Mouse (Mus musculus): ENCODE data around the gene Tmem184b. TPM values are rescaled to one million over a fixed set of nuclear protein-coding genes. Genes with fewer than 3 reads are reported as not detected.

Tmem184b gene
- polyA plus RNA-seq, 1 experiment from 2014 or later: 55.0 TPM

DNA sequence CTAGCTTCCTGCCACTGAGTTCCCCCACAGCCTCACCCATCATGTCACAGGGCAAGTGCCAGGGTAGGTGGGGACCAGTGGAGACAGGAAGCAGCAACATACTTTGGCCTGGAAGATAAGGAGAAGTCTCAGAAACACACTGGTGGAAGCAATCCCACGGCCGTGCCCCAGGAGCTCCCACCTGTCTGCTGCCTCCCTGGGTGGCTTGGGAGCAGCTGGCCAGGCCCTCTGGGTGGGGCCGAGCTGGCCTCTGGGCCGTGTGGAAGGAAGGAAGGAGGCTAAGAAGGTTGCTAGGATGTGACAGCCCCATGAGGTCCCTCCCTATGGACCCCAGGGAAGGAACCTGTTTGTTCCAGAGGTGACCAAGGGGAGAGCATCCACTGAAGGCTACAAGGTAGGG lies 42.3 kb downstream of the Tmem184b start:
- no peak overlapping the region for H3K9ac ChIP-seq (ENCODE audit: low read depth, low read length)
- H3K27me3 ChIP-seq (ENCODE audit: control insufficient read depth, insufficient read depth, low read length): no peaks in the 10 kb centered on the region
- H3K36me3 ChIP-seq (ENCODE audit: control insufficient read depth, insufficient read depth, low read length): peaks cover 20% of the 10 kb centered on the region
- H3K9me3 ChIP-seq (replicated peaks; ENCODE audit: control insufficient read depth, low read length): no peaks in the 10 kb centered on the region
- peaks cover 52% of the 10 kb centered on the region for H3K4me1 ChIP-seq (ENCODE audit: control insufficient read depth, insufficient read depth, low read length)
- no peak overlapping the region for H3K4me3 ChIP-seq (ENCODE audit: low read depth, low read length)
- no peak for ATAC-seq (replicated peaks; ENCODE audit: insufficient number of reproducible peaks, low FRiP score, low TSS enrichment)
- WGBS (ENCODE audit: insufficient replicate concordance): 29% methylated on average over 4 of the region's 4 CpGs
- peak overlapping the region; percentile 24; the same call in 1 of the 2 replicates for H3K27ac ChIP-seq (ENCODE audit: low read depth, low read length)
- H3K4me2 ChIP-seq: no peak overlapping the region

DNA sequence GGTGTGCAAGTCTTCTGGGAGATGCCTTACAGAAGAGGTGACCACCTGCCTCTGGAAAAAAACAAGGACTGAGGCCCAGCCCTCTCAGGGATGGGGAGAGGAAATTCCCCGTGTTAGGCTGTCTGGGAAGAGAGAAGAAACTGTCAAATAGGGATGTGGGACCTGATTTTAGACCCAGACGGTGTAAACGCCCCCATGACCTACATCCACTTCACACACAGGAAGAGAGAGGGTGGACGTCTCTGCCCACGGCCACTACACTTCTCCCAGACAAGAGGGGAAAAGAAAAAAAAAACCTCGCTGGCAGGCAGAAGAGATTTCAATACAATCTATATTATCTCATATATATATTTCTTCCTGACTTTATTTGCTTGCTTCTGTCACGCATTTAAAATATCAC lies 43.0 kb downstream of the Tmem184b start:
- Histone ChIP-seq H3K27me3 (ENCODE audit: control insufficient read depth, insufficient read depth, low read length) (no peaks in the 10 kb centered on the region), H3K9me3 (replicated peaks; ENCODE audit: control insufficient read depth, low read length) (no peaks in the 10 kb centered on the region), H3K27ac (ENCODE audit: low read depth, low read length) (no peak overlapping the region), H3K4me1 (ENCODE audit: control insufficient read depth, insufficient read depth, low read length) (peaks cover 52% of the 10 kb centered on the region), H3K36me3 (ENCODE audit: control insufficient read depth, insufficient read depth, low read length) (peaks cover 15% of the 10 kb centered on the region), H3K4me2 (no peak overlapping the region), H3K4me3 (ENCODE audit: low read depth, low read length) (no peak overlapping the region), H3K9ac (ENCODE audit: low read depth, low read length) (no peak overlapping the region)
- ATAC-seq (replicated peaks; ENCODE audit: insufficient number of reproducible peaks, low FRiP score, low TSS enrichment): no peak
- 38% methylated on average over 7 of the region's 7 CpGs for WGBS (ENCODE audit: insufficient replicate concordance)

DNA sequence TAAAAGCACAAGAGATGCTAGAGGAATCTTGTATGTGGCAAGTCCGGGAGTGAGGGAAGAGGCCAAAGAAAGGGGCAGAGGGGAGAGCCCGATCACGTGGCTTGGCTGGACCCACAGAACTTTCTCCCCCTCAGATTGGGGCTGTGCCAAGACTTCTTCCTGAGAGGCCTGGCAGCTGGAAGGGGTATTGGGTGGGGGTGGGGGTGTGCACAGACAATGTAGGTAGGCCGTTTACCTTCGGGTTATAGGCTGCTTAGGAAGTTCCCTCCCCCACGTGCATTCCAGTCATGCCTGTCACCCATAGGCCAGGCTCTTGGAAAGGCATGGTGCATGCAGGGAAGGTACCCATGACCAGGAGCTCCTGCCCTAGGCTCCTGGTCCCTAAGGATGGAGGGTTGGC lies 43.4 kb downstream of the Tmem184b start:
- Histone ChIP-seq H3K4me3 (ENCODE audit: low read depth, low read length) (no peak overlapping the region), H3K27me3 (ENCODE audit: control insufficient read depth, insufficient read depth, low read length) (no peaks in the 10 kb centered on the region), H3K36me3 (ENCODE audit: control insufficient read depth, insufficient read depth, low read length) (peaks cover 12% of the 10 kb centered on the region), H3K4me2 (no peak overlapping the region; the same call in 1 of the 2 replicates), H3K27ac (ENCODE audit: low read depth, low read length) (peak overlapping the region; percentile 36; the same call in 1 of the 2 replicates), H3K9ac (ENCODE audit: low read depth, low read length) (no peak overlapping the region), H3K9me3 (replicated peaks; ENCODE audit: control insufficient read depth, low read length) (no peaks in the 10 kb centered on the region), H3K4me1 (ENCODE audit: control insufficient read depth, insufficient read depth, low read length) (peaks cover 52% of the 10 kb centered on the region)
- 24% methylated on average over 6 of the region's 6 CpGs for WGBS (ENCODE audit: insufficient replicate concordance)
- ATAC-seq (replicated peaks; ENCODE audit: insufficient number of reproducible peaks, low FRiP score, low TSS enrichment): no peak

GRCm38 (mm10) chr15:79357974-79358690 lies 45.2 kb downstream of the Tmem184b start:
- Histone ChIP-seq H3K9me3 (replicated peaks; ENCODE audit: control insufficient read depth, low read length) (no peaks in the 10 kb centered on the region), H3K4me1 (ENCODE audit: control insufficient read depth, insufficient read depth, low read length) (peaks cover 38% of the 10 kb centered on the region), H3K27ac (ENCODE audit: low read depth, low read length) (peak overlapping the region; percentile 66; the same call in 1 of the 2 replicates), H3K27me3 (ENCODE audit: control insufficient read depth, insufficient read depth, low read length) (no peaks in the 10 kb centered on the region), H3K4me2 (peak overlapping the region; percentile 99), H3K4me3 (ENCODE audit: low read depth, low read length) (peak overlapping the region; percentile 50; the same call in 1 of the 2 replicates), H3K9ac (ENCODE audit: low read depth, low read length) (peak overlapping the region; percentile 71; the same call in 1 of the 2 replicates), H3K36me3 (ENCODE audit: control insufficient read depth, insufficient read depth, low read length) (peaks cover 11% of the 10 kb centered on the region)
- WGBS (ENCODE audit: insufficient replicate concordance): 35% methylated on average over 12 of the region's 12 CpGs
- no peak for ATAC-seq (replicated peaks; ENCODE audit: insufficient number of reproducible peaks, low FRiP score, low TSS enrichment)

GRCm38 (mm10) chr15:79357036-79357911 lies 46.1 kb downstream of the Tmem184b start:
- ATAC-seq (replicated peaks; ENCODE audit: insufficient number of reproducible peaks, low FRiP score, low TSS enrichment): peak; percentile 79
- Histone ChIP-seq H3K27me3 (ENCODE audit: control insufficient read depth, insufficient read depth, low read length) (no peaks in the 10 kb centered on the region), H3K4me2 (peak overlapping the region; percentile 99), H3K27ac (ENCODE audit: low read depth, low read length) (peak overlapping the region; percentile 57), H3K4me1 (ENCODE audit: control insufficient read depth, insufficient read depth, low read length) (peaks cover 38% of the 10 kb centered on the region), H3K9ac (ENCODE audit: low read depth, low read length) (peak overlapping the region; percentile 71), H3K4me3 (ENCODE audit: low read depth, low read length) (peak overlapping the region; percentile 50), H3K9me3 (replicated peaks; ENCODE audit: control insufficient read depth, low read length) (no peaks in the 10 kb centered on the region), H3K36me3 (ENCODE audit: control insufficient read depth, insufficient read depth, low read length) (peaks cover 4% of the 10 kb centered on the region; the same call in 1 of the 2 replicates)
- WGBS (ENCODE audit: insufficient replicate concordance): under 1% methylated on average over 65 of the region's 77 CpGs

DNA sequence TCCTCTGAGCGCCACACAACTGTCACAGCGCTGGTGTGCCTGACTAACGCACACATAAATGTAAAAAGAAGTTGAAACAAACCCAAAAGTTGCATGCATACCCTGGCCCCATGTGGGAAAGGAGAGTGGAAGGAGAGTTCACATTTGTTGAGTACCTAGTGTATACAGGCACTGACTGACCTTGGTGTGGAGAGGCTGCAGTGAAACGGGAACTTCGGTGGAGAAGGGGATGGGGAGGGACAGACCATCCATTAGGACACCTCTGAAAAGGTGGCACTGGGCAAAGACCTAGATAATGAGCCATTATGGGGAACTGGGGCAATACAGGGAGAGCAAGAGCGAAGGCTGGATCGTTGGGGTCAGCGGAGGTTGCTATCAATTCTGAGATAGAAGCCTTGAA lies 46.9 kb downstream of the Tmem184b start:
- peak overlapping the region; percentile 99 for H3K4me2 ChIP-seq
- peaks cover 42% of the 10 kb centered on the region for H3K4me1 ChIP-seq (ENCODE audit: control insufficient read depth, insufficient read depth, low read length)
- peak overlapping the region; percentile 50 for H3K4me3 ChIP-seq (ENCODE audit: low read depth, low read length)
- H3K27ac ChIP-seq (ENCODE audit: low read depth, low read length): no peak overlapping the region
- no peak overlapping the region for H3K9ac ChIP-seq (ENCODE audit: low read depth, low read length)
- H3K36me3 ChIP-seq (ENCODE audit: control insufficient read depth, insufficient read depth, low read length): no peaks in the 10 kb centered on the region
- ATAC-seq (replicated peaks; ENCODE audit: insufficient number of reproducible peaks, low FRiP score, low TSS enrichment): no peak
- 72% methylated on average over 8 of the region's 8 CpGs for WGBS (ENCODE audit: insufficient replicate concordance)
- H3K27me3 ChIP-seq (ENCODE audit: control insufficient read depth, insufficient read depth, low read length): no peaks in the 10 kb centered on the region
- H3K9me3 ChIP-seq (replicated peaks; ENCODE audit: control insufficient read depth, low read length): no peaks in the 10 kb centered on the region

GRCm38 (mm10) chr15:79354619-79355018 lies 48.8 kb downstream of the Tmem184b start:
- H3K27me3 ChIP-seq (ENCODE audit: control insufficient read depth, insufficient read depth, low read length): no peaks in the 10 kb centered on the region

DNA sequence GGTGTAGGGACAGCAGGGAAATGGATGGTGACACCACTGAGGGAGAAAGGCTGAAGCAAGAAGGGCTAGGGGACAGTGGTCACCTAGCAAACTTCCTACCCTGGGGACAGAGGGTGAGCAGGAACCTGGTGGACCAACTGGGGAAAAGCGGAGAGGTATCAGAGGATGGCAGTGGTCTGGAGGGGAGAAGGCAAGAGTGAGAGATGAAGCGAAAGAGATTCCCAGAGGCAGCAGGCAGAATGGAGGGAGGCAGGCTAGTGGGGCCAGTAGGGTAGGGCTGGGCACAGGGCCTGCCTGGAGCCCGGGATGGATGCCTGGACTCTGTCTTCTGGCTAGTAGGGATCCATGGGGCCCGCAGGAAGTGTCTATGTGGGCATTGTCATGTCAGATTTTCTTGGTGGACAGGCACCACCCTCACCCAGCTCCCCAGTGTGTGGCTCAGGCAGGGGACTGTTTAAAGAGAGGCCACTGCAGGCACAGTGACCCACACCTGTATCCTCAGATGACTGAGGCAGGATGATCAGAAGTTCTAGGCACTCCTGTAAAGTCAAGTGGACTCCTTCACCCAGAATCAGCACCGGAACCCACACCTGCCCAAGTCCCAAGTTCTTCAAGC lies 49.6 kb downstream of the Tmem184b start:
- Histone ChIP-seq H3K9me3 (replicated peaks; ENCODE audit: control insufficient read depth, low read length) (no peaks in the 10 kb centered on the region), H3K27ac (ENCODE audit: low read depth, low read length) (no peak overlapping the region), H3K36me3 (ENCODE audit: control insufficient read depth, insufficient read depth, low read length) (no peaks in the 10 kb centered on the region), H3K27me3 (ENCODE audit: control insufficient read depth, insufficient read depth, low read length) (no peaks in the 10 kb centered on the region), H3K4me2 (no peak overlapping the region), H3K9ac (ENCODE audit: low read depth, low read length) (no peak overlapping the region), H3K4me3 (ENCODE audit: low read depth, low read length) (no peak overlapping the region), H3K4me1 (ENCODE audit: control insufficient read depth, insufficient read depth, low read length) (peaks cover 36% of the 10 kb centered on the region)
- 81% methylated on average over 5 of the region's 5 CpGs for WGBS (ENCODE audit: insufficient replicate concordance)
- no peak for ATAC-seq (replicated peaks; ENCODE audit: insufficient number of reproducible peaks, low FRiP score, low TSS enrichment)

More at GRCm38 (mm10) chr15:79354619-79355018, 48.8 kb downstream of the Tmem184b start:
- H3K4me2 ChIP-seq: no peak overlapping the region
- peaks cover 34% of the 10 kb centered on the region for H3K4me1 ChIP-seq (ENCODE audit: control insufficient read depth, insufficient read depth, low read length)
- H3K9me3 ChIP-seq (replicated peaks; ENCODE audit: control insufficient read depth, low read length): no peaks in the 10 kb centered on the region
- no peak overlapping the region for H3K9ac ChIP-seq (ENCODE audit: low read depth, low read length)
- H3K27ac ChIP-seq (ENCODE audit: low read depth, low read length): no peak overlapping the region
- H3K36me3 ChIP-seq (ENCODE audit: control insufficient read depth, insufficient read depth, low read length): no peaks in the 10 kb centered on the region
- no peak overlapping the region for H3K4me3 ChIP-seq (ENCODE audit: low read depth, low read length)
- WGBS (ENCODE audit: insufficient replicate concordance): 67% methylated on average over 4 of the region's 4 CpGs
- ATAC-seq (replicated peaks; ENCODE audit: insufficient number of reproducible peaks, low FRiP score, low TSS enrichment): no peak

All from heart, embryonic 11.5 days (tissue).